Mouse (Mus musculus) liver, embryonic 14.5 days (tissue): ENCODE results near the gene C2cd3. TPM values are rescaled to one million over a fixed set of nuclear protein-coding genes. Genes with fewer than 3 reads are reported as not detected.

Source experiments
- ATAC-seq: fragments of 200-750 bp; cut with Nextera tagmentation; 2 replicates; pipeline ENCODE4 v1.8.0; 2017; ENCODE audit warnings: moderate number of reproducible peaks, mild to moderate bottlenecking, moderate library complexity; ENCODE audit not compliant: insufficient read depth
- DNase-seq, 3 experiments: peaks; one replicate each; pipeline ENCODE4 v3.0.0-alpha.2; 2012 to 2013; ENCODE audit warnings: low read depth in 3 of 3, low spot score in 3 of 3
- H3K27ac ChIP-seq: fragments of 300-500 bp; sonication (generic); 2 replicates; pipeline ENCODE4 v1.5.1; 2014; ENCODE audit warnings: moderate library complexity, mild to moderate bottlenecking, control low read depth, inconsistent platforms
- H3K27me3 ChIP-seq: fragments of 300-500 bp; sonication (generic); 2 replicates; pipeline ENCODE4 v1.6.1; 2014; ENCODE audit warnings: mild to moderate bottlenecking, low read length, moderate library complexity; ENCODE audit not compliant: control insufficient read depth, insufficient read depth
- H3K36me3 ChIP-seq: fragments of 300-500 bp; sonication (generic); replicated peaks from 2 replicates; pipeline ENCODE4 v1.6.1; 2014; ENCODE audit warnings: low read depth; ENCODE audit not compliant: control insufficient read depth, insufficient read depth
- H3K4me1 ChIP-seq, 2 experiments: fragments of 200-500 bp in 1 of 2; fragments of 300-500 bp in 1 of 2; sonication (generic) in 1 of 2; replicated peaks; 2 replicates each; pipeline ENCODE4 v1.6.1; 2012 to 2014; ENCODE audit warnings: antibody characterized with exemption in 1 of 2, inconsistent platforms in 1 of 2, low read length in 1 of 2; ENCODE audit not compliant: control insufficient read depth in 2 of 2, insufficient read depth in 2 of 2
- H3K4me2 ChIP-seq: fragments of 300-500 bp; sonication (generic); 2 replicates; pipeline ENCODE4 v1.6.1; 2014; ENCODE audit warnings: low read depth, mild to moderate bottlenecking, control low read depth, moderate library complexity
- H3K4me3 ChIP-seq, 2 experiments: fragments of 200-500 bp in 1 of 2; fragments of 300-500 bp in 1 of 2; sonication (generic) in 1 of 2; 2 replicates each; pipeline ENCODE4 v1.5.1; 2012 to 2014; ENCODE audit warnings: low read depth in 2 of 2, low read length in 2 of 2, mild to moderate bottlenecking in 2 of 2, control low read depth in 1 of 2, inconsistent platforms in 1 of 2, moderate library complexity in 1 of 2; ENCODE audit not compliant: insufficient read depth in 1 of 2
- H3K9ac ChIP-seq: fragments of 300-500 bp; sonication (generic); replicated peaks from 2 replicates; pipeline ENCODE4 v1.6.1; 2014; ENCODE audit warnings: mild to moderate bottlenecking, control low read depth, moderate library complexity
- H3K9me3 ChIP-seq: fragments of 300-500 bp; sonication (generic); 2 replicates; pipeline ENCODE4 v1.6.1; 2016; ENCODE audit warnings: low read length, mixed read lengths; ENCODE audit not compliant: control insufficient read depth
- CTCF ChIP-seq: IDR thresholded peaks from 2 replicates; pipeline ENCODE4 v1.5.1; 2016; ENCODE audit warnings: antibody characterized with exemption, low read depth, control low read depth
- EP300 ChIP-seq: IDR thresholded peaks from 2 replicates; pipeline ENCODE4 v1.6.1; 2016; ENCODE audit warnings: antibody characterized with exemption, low read depth
- WGBS: fragments of 180-500 bp; shearing (Covaris S2); extraction: QIAGEN DNeasy Blood & Tissue Kit; methylation state at CpG from one replicate; pipeline ENCODE4 v1.1.7; 2014; ENCODE audit not compliant: insufficient replicate concordance; 5-methylcytosine and 5-hydroxymethylcytosine counted together
- polyA plus RNA-seq, 2 experiments: library from polyadenylated mRNA; depleted of rRNA in 1 of 2; stranded (reverse) in 1 of 2; unstranded in 1 of 2; fragments of >200 nt; fragmentation: Nextera tagmentation in 1 of 2; extraction: Ambion mirVana in 1 of 2; gene quantifications; 2 replicates each; pipeline versions ENCODE4 v1.2.1 to v1.2.3; 2012 to 2014

C2cd3 gene
- polyA plus RNA-seq, 2 experiments: 9.1 to 10.2 TPM

DNA sequence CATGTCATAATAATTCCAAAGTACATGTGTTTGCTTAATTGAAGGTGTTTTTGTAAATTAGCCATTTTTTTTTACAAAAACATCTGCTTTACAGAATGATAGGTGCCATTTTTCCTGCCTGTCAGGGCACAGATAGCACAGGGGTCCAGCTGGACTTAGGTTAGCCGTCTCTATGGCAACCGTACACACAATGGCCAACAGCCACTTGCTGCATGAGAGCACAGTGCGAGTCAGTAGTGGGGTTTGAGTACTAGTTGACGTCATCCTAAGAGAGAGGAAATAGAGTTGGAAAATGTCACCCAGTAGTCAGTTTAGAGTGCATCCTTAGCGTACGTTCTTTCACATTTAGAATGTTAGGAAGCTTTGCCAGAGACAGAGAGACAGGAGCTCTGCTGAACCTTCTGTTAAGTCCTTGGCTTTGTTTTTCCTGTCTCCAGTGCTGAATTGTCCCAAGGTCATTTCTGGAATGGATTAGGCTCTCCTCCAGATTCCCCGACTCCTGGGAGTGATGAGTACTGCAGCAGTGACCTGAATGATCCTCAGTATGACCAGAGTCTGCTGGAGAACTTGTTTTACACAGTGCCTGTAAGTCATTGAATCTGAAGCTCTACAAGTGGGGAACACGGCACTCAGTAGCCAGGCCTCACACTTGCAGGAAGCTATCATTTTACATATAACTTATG lies 27.3 kb downstream of the C2cd3 start:
- H3K27ac ChIP-seq: no peak overlapping the region
- WGBS: 79% methylated on average over 8 of the region's 8 CpGs
- no peak overlapping the region for H3K4me2 ChIP-seq
- H3K9me3 ChIP-seq: no peaks in the 10 kb centered on the region
- no peak overlapping the region for H3K9ac ChIP-seq
- H3K27me3 ChIP-seq: no peaks in the 10 kb centered on the region
- DNase-seq: no peak
- peaks cover 10% of the 10 kb centered on the region for H3K36me3 ChIP-seq
- TF ChIP-seq CTCF (no peak), EP300 (no peak)
- H3K4me1 ChIP-seq: no peaks in the 10 kb centered on the region
- no peak overlapping the region for H3K4me3 ChIP-seq
- no peak for ATAC-seq

- H3K9me3 ChIP-seq: no peaks in the 10 kb centered on the region
- DNase-seq (no peak), ATAC-seq (no peak)
- no peak overlapping the region for H3K27ac ChIP-seq
- no peaks in the 10 kb centered on the region for H3K27me3 ChIP-seq
- no peak overlapping the region for H3K9ac ChIP-seq
- H3K4me3 ChIP-seq: no peak overlapping the region
- H3K4me2 ChIP-seq: no peak overlapping the region
- H3K36me3 ChIP-seq: peaks cover 19% of the 10 kb centered on the region
- TF ChIP-seq EP300: no peak
- TF ChIP-seq CTCF: no peak
- no peaks in the 10 kb centered on the region for H3K4me1 ChIP-seq
- WGBS: 65% methylated on average over 4 of the region's 4 CpGs
Measured at GRCm38 (mm10) chr7:100400899-100401539, 29.0 kb downstream of the C2cd3 start.

- Histone ChIP-seq H3K4me1 (no peaks in the 10 kb centered on the region), H3K4me2 (no peak overlapping the region), H3K27ac (no peak overlapping the region), H3K27me3 (no peaks in the 10 kb centered on the region), H3K9ac (no peak overlapping the region), H3K4me3 (no peak overlapping the region), H3K36me3 (peaks cover 34% of the 10 kb centered on the region), H3K9me3 (no peaks in the 10 kb centered on the region)
- no peak for TF ChIP-seq EP300
- no peak for TF ChIP-seq CTCF
- DNase-seq (no peak), ATAC-seq (no peak)
- 84% methylated on average over 4 of the region's 4 CpGs for whole genome bisulfite sequencing
Measured at GRCm38 (mm10) chr7:100402715-100403114, 30.7 kb downstream of the C2cd3 start.

DNA sequence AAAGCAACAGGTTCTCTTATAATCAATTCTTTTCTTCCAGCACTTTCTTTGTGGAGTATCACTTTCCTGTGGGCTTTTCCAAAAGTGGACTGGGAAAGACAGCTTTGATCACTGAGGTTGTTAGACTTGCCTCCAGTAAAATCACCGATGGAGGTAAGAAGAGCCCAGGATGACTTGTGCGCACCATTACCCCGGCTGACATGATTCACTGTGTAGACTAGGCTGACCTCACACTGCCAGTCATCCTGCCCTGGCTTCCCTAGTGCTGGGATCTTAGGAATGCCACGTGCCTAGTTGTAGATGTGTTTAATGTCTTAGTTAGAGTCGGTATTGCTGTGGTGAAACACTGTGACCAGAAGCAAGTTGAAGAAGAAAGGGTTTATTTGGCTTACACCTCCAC lies 35.6 kb downstream of the C2cd3 start:
- Histone ChIP-seq H3K27me3 (no peaks in the 10 kb centered on the region), H3K4me2 (no peak overlapping the region), H3K27ac (no peak overlapping the region), H3K9ac (no peak overlapping the region), H3K4me1 (no peaks in the 10 kb centered on the region), H3K36me3 (peaks cover 38% of the 10 kb centered on the region), H3K4me3 (no peak overlapping the region), H3K9me3 (no peaks in the 10 kb centered on the region)
- ATAC-seq (no peak), DNase-seq (no peak)
- no peak for TF ChIP-seq EP300
- no peak for TF ChIP-seq CTCF
- 85% methylated on average over 5 of the region's 5 CpGs for WGBS

DNA sequence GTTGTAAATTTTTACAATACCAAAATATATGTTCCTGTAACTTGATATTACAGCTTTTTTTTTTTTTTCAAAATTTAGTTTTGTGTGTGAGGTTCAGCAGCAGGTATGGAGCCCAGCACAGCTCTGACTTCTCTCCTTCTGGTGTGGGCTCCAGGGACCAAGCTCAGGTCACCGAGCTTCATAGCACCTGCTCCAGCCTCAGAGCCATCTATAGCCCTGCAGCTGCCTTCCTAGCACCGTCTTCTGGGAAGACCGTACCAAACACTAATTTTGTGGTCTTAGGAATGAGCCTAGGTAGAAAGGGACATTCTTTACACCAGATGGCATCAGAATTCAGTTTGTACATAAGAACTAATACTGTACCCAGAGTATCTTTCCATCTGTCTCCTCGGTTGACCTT lies 36.7 kb downstream of the C2cd3 start:
- no peaks in the 10 kb centered on the region for H3K27me3 ChIP-seq
- H3K4me2 ChIP-seq: no peak overlapping the region
- no peak for TF ChIP-seq EP300
- no peak for TF ChIP-seq CTCF
- H3K4me3 ChIP-seq: no peak overlapping the region
- ATAC-seq (no peak), DNase-seq (no peak)
- H3K9me3 ChIP-seq: no peaks in the 10 kb centered on the region
- no peaks in the 10 kb centered on the region for H3K4me1 ChIP-seq
- WGBS: 88% methylated on average over 4 of the region's 4 CpGs
- peaks cover 43% of the 10 kb centered on the region for H3K36me3 ChIP-seq
- no peak overlapping the region for H3K9ac ChIP-seq
- no peak overlapping the region for H3K27ac ChIP-seq
